Mouse (Mus musculus) intestine, embryonic 15.5 days (tissue): ENCODE measurements around the gene Il17re. TPM values are rescaled to one million over a fixed set of nuclear protein-coding genes. Genes with fewer than 3 reads are reported as not detected.

Experiments used
- ATAC-seq: fragments of 200-750 bp; cut with Nextera tagmentation; 2 replicates; pipeline ENCODE4 v1.8.0; 2017; ENCODE audit warnings: moderate TSS enrichment, moderate library complexity
- H3K27ac ChIP-seq: fragments of 300-500 bp; sonication (generic); 2 replicates; pipeline ENCODE4 v1.5.1; 2015; ENCODE audit warnings: mild to moderate bottlenecking, inconsistent platforms
- H3K27me3 ChIP-seq: fragments of 300-500 bp; sonication (generic); replicated peaks from 2 replicates; pipeline ENCODE4 v1.6.1; 2015; ENCODE audit warnings: inconsistent platforms
- H3K36me3 ChIP-seq: fragments of 300-500 bp; sonication (generic); 2 replicates; pipeline ENCODE4 v1.6.1; 2015; ENCODE audit warnings: inconsistent platforms
- H3K4me1 ChIP-seq: fragments of 300-500 bp; sonication (generic); replicated peaks from 2 replicates; pipeline ENCODE4 v1.6.1; 2015; ENCODE audit warnings: inconsistent platforms
- H3K4me2 ChIP-seq: fragments of 300-500 bp; sonication (generic); replicated peaks from 2 replicates; pipeline ENCODE4 v1.6.1; 2015; ENCODE audit warnings: mild to moderate bottlenecking, inconsistent platforms
- H3K4me3 ChIP-seq: fragments of 300-500 bp; sonication (generic); replicated peaks from 2 replicates; pipeline ENCODE4 v1.5.1; 2015; ENCODE audit warnings: inconsistent platforms
- H3K9ac ChIP-seq: fragments of 300-500 bp; sonication (generic); 2 replicates; pipeline ENCODE4 v1.6.1; 2015; ENCODE audit warnings: inconsistent platforms
- H3K9me3 ChIP-seq: fragments of 300-500 bp; sonication (generic); 2 replicates; pipeline ENCODE4 v1.6.1; 2016; ENCODE audit warnings: inconsistent platforms
- WGBS: fragments of 180-500 bp; shearing (Covaris S2); methylation state at CpG from one replicate; pipeline ENCODE4 v1.1.7; 2015; 5-methylcytosine and 5-hydroxymethylcytosine counted together
- polyA plus RNA-seq: library from polyadenylated mRNA; unstranded; fragments of >200 nt; fragmentation: Nextera tagmentation; extraction: Ambion mirVana; gene quantifications from 2 replicates; pipeline ENCODE4 v1.2.1, GENCODE M21; 2015

Il17re gene
- polyA plus RNA-seq, 1 experiment from 2014 or later: 7.8 TPM

GRCm38 (mm10) chr6:113494258-113494788 lies 36.0 kb downstream of the Il17re start:
- Histone ChIP-seq H3K9me3 (no peaks in the 10 kb centered on the region), H3K27ac (no peak overlapping the region), H3K9ac (peak overlapping the region; percentile 47), H3K4me2 (peak overlapping the region; percentile 86), H3K4me1 (peaks cover 6% of the 10 kb centered on the region), H3K27me3 (peaks cover 22% of the 10 kb centered on the region), H3K4me3 (peak overlapping the region; percentile 44), H3K36me3 (peaks cover 9% of the 10 kb centered on the region; the same call in 1 of the 2 replicates)
- WGBS: 1% methylated on average over 54 of the region's 54 CpGs
- peak; percentile 90 for ATAC-seq

GRCm38 (mm10) chr6:113495071-113495675 lies 36.9 kb downstream of the Il17re start:
- peak overlapping the region; percentile 47; the same call in 1 of the 2 replicates for H3K9ac ChIP-seq
- peak overlapping the region; percentile 44 for H3K4me3 ChIP-seq
- H3K36me3 ChIP-seq: peaks cover 3% of the 10 kb centered on the region; the same call in 1 of the 2 replicates
- WGBS: 35% methylated on average over 28 of the region's 28 CpGs
- H3K27me3 ChIP-seq: peaks cover 23% of the 10 kb centered on the region
- ATAC-seq: peak; percentile 18
- H3K9me3 ChIP-seq: no peaks in the 10 kb centered on the region
- no peak overlapping the region for H3K27ac ChIP-seq
- H3K4me2 ChIP-seq: peak overlapping the region; percentile 86
- H3K4me1 ChIP-seq: peaks cover 6% of the 10 kb centered on the region

- Histone ChIP-seq H3K27ac (no peak overlapping the region), H3K9ac (no peak overlapping the region), H3K27me3 (peaks cover 42% of the 10 kb centered on the region), H3K4me2 (no peak overlapping the region), H3K4me1 (peaks cover 12% of the 10 kb centered on the region), H3K9me3 (no peaks in the 10 kb centered on the region), H3K4me3 (no peak overlapping the region), H3K36me3 (no peaks in the 10 kb centered on the region)
- WGBS: 77% methylated on average over 6 of the region's 6 CpGs
- ATAC-seq: no peak
These were observed 41.1 kb downstream of the Il17re start for GRCm38 (mm10) chr6:113499346-113499745.

- ATAC-seq: 0 out of 2 replicates have a peak, but pooled peaks have one; percentile 39
- peaks cover 6% of the 10 kb centered on the region for H3K4me1 ChIP-seq
- H3K9ac ChIP-seq: peak within 1 kb of the TSS; percentile 32; the same call in 1 of the 2 replicates
- no peak within 1 kb of the TSS for H3K27ac ChIP-seq
- H3K4me3 ChIP-seq: peak within 1 kb of the TSS; percentile 37
- no peaks in the 10 kb centered on the region for H3K9me3 ChIP-seq
- H3K36me3 ChIP-seq: no peaks in the 10 kb centered on the region
- H3K4me2 ChIP-seq: peak within 1 kb of the TSS; percentile 71
- peaks cover 27% of the 10 kb centered on the region for H3K27me3 ChIP-seq
- 4% methylated on average over 32 of the region's 32 CpGs for WGBS
These were observed 43.3 kb downstream of the Il17re start, which contains the start of gene Prrt3 for GRCm38 (mm10) chr6:113501388-113502084. TSS of gene Prrt3 (minus strand) at chr6:113501931.

- no peak overlapping the region for H3K9ac ChIP-seq
- peaks cover 19% of the 10 kb centered on the region for H3K27me3 ChIP-seq
- H3K4me1 ChIP-seq: peaks cover 6% of the 10 kb centered on the region
- no peak overlapping the region for H3K4me2 ChIP-seq
- H3K27ac ChIP-seq: no peak overlapping the region
- no peak overlapping the region for H3K4me3 ChIP-seq
- WGBS: 87% methylated on average over 2 of the region's 2 CpGs
- no peaks in the 10 kb centered on the region for H3K9me3 ChIP-seq
- no peaks in the 10 kb centered on the region for H3K36me3 ChIP-seq
- ATAC-seq: no peak
These were observed 44.5 kb downstream of the Il17re start for GRCm38 (mm10) chr6:113502801-113503200.

GRCm38 (mm10) chr6:113505689-113506088 lies 47.4 kb downstream of the Il17re start:
- WGBS: 88% methylated on average over 1 of the region's 1 CpGs
- Histone ChIP-seq H3K4me3 (no peak overlapping the region), H3K27me3 (peaks cover 13% of the 10 kb centered on the region), H3K4me2 (no peak overlapping the region), H3K36me3 (no peaks in the 10 kb centered on the region), H3K27ac (no peak overlapping the region), H3K9ac (no peak overlapping the region), H3K9me3 (no peaks in the 10 kb centered on the region), H3K4me1 (peaks cover 6% of the 10 kb centered on the region)
- ATAC-seq: no peak

- Histone ChIP-seq H3K9ac (no peak overlapping the region), H3K27me3 (no peaks in the 10 kb centered on the region), H3K4me2 (no peak overlapping the region), H3K27ac (no peak overlapping the region), H3K4me3 (no peak overlapping the region), H3K4me1 (no peaks in the 10 kb centered on the region), H3K9me3 (no peaks in the 10 kb centered on the region), H3K36me3 (no peaks in the 10 kb centered on the region)
- ATAC-seq: no peak
These were observed 48.8 kb downstream of the Il17re start for GRCm38 (mm10) chr6:113507130-113507529.

- Histone ChIP-seq H3K36me3 (0 out of 2 replicates have a peak, but pooled peaks cover 4% of the 10 kb centered on the region), H3K4me2 (no peak overlapping the region), H3K4me3 (no peak overlapping the region), H3K4me1 (no peaks in the 10 kb centered on the region), H3K9me3 (no peaks in the 10 kb centered on the region), H3K27ac (no peak overlapping the region), H3K27me3 (no peaks in the 10 kb centered on the region), H3K9ac (no peak overlapping the region)
- 66% methylated on average over 7 of the region's 7 CpGs for WGBS
- ATAC-seq: no peak
These were observed 50.1 kb downstream of the Il17re start for GRCm38 (mm10) chr6:113508272-113508946.

- Histone ChIP-seq H3K27me3 (no peaks in the 10 kb centered on the region), H3K27ac (no peak overlapping the region), H3K9me3 (no peaks in the 10 kb centered on the region), H3K9ac (no peak overlapping the region), H3K4me1 (no peaks in the 10 kb centered on the region), H3K4me2 (no peak overlapping the region), H3K4me3 (no peak overlapping the region), H3K36me3 (0 out of 2 replicates have a peak, but pooled peaks cover 9% of the 10 kb centered on the region)
- ATAC-seq: no peak
- WGBS: 41% methylated on average over 5 of the region's 5 CpGs
These were observed 50.6 kb downstream of the Il17re start for GRCm38 (mm10) chr6:113508947-113509280.

GRCm38 (mm10) chr6:113513944-113514343 lies 55.7 kb downstream of the Il17re start:
- no peaks in the 10 kb centered on the region for H3K27me3 ChIP-seq
- no peak overlapping the region for H3K4me3 ChIP-seq
- no peaks in the 10 kb centered on the region for H3K9me3 ChIP-seq
- H3K27ac ChIP-seq: no peak overlapping the region
- peak; percentile 20; the same call in 1 of the 2 replicates for ATAC-seq
- H3K4me1 ChIP-seq: no peaks in the 10 kb centered on the region
- WGBS: 87% methylated on average over 6 of the region's 6 CpGs
- H3K9ac ChIP-seq: no peak overlapping the region
- no peak overlapping the region for H3K4me2 ChIP-seq
- peaks cover 49% of the 10 kb centered on the region for H3K36me3 ChIP-seq

- Histone ChIP-seq H3K27me3 (no peaks in the 10 kb centered on the region), H3K4me3 (no peak overlapping the region), H3K9me3 (no peaks in the 10 kb centered on the region), H3K36me3 (peaks cover 55% of the 10 kb centered on the region), H3K4me1 (no peaks in the 10 kb centered on the region), H3K4me2 (no peak overlapping the region), H3K9ac (no peak overlapping the region), H3K27ac (no peak overlapping the region)
- 96% methylated on average over 3 of the region's 3 CpGs for WGBS
- no peak for ATAC-seq
These were observed 56.3 kb downstream of the Il17re start for GRCm38 (mm10) chr6:113514600-113514999.

- WGBS: 91% methylated on average over 8 of the region's 8 CpGs
- H3K4me1 ChIP-seq: no peaks in the 10 kb centered on the region
- no peak overlapping the region for H3K4me3 ChIP-seq
- H3K36me3 ChIP-seq: peaks cover 65% of the 10 kb centered on the region
- no peak for ATAC-seq
- no peaks in the 10 kb centered on the region for H3K9me3 ChIP-seq
- H3K4me2 ChIP-seq: no peak overlapping the region
- H3K27me3 ChIP-seq: no peaks in the 10 kb centered on the region
- no peak overlapping the region for H3K9ac ChIP-seq
- H3K27ac ChIP-seq: no peak overlapping the region
These were observed 59.3 kb downstream of the Il17re start for GRCm38 (mm10) chr6:113517434-113518080.
